Mouse (Mus musculus) hindbrain, postnatal 0 days (tissue): ENCODE results near the gene Palld. TPM values are rescaled to one million over a fixed set of nuclear protein-coding genes. Genes with fewer than 3 reads are reported as not detected.
A peak's percentile ranks its signal among the peaks of the same experiment; 100 is the strongest.

Experiments
- ATAC-seq: fragments of 200-750 bp; cut with Nextera tagmentation; 2 replicates; pipeline ENCODE4 v1.8.0; 2017; ENCODE audit warnings: mild to moderate bottlenecking, moderate TSS enrichment, moderate library complexity
- DNase-seq: peaks from one replicate; pipeline ENCODE4 v3.0.0-alpha.2; 2015; ENCODE audit warnings: low spot score
- H3K27ac ChIP-seq: fragments of 300-500 bp; sonication (generic); 2 replicates; pipeline ENCODE4 v1.5.1; 2014; ENCODE audit warnings: mild to moderate bottlenecking
- H3K27me3 ChIP-seq: fragments of 300-500 bp; sonication (generic); 2 replicates; pipeline ENCODE4 v1.6.1; 2014; ENCODE audit warnings: low read length, mixed read lengths; ENCODE audit not compliant: insufficient read depth
- H3K36me3 ChIP-seq: fragments of 300-500 bp; sonication (generic); 2 replicates; pipeline ENCODE4 v1.6.1; 2014; ENCODE audit warnings: low read length, mixed read lengths; ENCODE audit not compliant: insufficient read depth
- H3K4me1 ChIP-seq: fragments of 300-500 bp; sonication (generic); 2 replicates; pipeline ENCODE4 v1.6.1; 2014; ENCODE audit warnings: antibody characterized with exemption, low read length, mixed read lengths; ENCODE audit not compliant: insufficient read depth
- H3K4me2 ChIP-seq: fragments of 300-500 bp; sonication (generic); 2 replicates; pipeline ENCODE4 v1.6.1; 2014; ENCODE audit warnings: low read depth, mild to moderate bottlenecking, low read length, moderate library complexity, mixed read lengths
- H3K4me3 ChIP-seq: fragments of 300-500 bp; sonication (generic); 2 replicates; pipeline ENCODE4 v1.5.1; 2014; ENCODE audit warnings: low read length
- H3K9ac ChIP-seq: fragments of 300-500 bp; sonication (generic); replicated peaks from 2 replicates; pipeline ENCODE4 v1.6.1; 2014; ENCODE audit warnings: mild to moderate bottlenecking, low read length, moderate library complexity, mixed read lengths
- H3K9me3 ChIP-seq: fragments of 300-500 bp; sonication (generic); 2 replicates; pipeline ENCODE4 v1.6.1; 2016; ENCODE audit warnings: low read length, mixed read lengths
- CTCF ChIP-seq: IDR thresholded peaks from 2 replicates; pipeline ENCODE4 v1.5.1; 2016; ENCODE audit warnings: antibody characterized with exemption, control low read depth, low read depth
- WGBS: fragments of 180-500 bp; shearing (Covaris S2); extraction: QIAGEN DNeasy Blood & Tissue Kit; methylation state at CpG from one replicate; pipeline ENCODE4 v1.1.7; 2014; 5-methylcytosine and 5-hydroxymethylcytosine counted together
- polyA plus RNA-seq: library from polyadenylated mRNA; unstranded; fragments of >200 nt; fragmentation: Nextera tagmentation; extraction: Ambion mirVana; gene quantifications from 2 replicates; pipeline ENCODE4 v1.2.1, GENCODE M21; 2015
- total RNA-seq: library from RNA; depleted of rRNA; stranded (reverse); fragments of >200 nt; gene quantifications from 2 replicates; pipeline ENCODE4 v1.2.3, GENCODE M21; 2014

The Palld gene
- total and polyA plus RNA-seq, 2 experiments from 2014 or later, result 3.5 to 14.0 TPM

GRCm38 (mm10) chr8:61844575-61844974 is 57.9 kb downstream of the Palld start:
- Histone ChIP-seq H3K4me1 (no peaks in the 10 kb centered on the region), H3K4me3 (no peak overlapping the region), H3K4me2 (no peak overlapping the region), H3K9me3 (no peaks in the 10 kb centered on the region), H3K27me3 (no peaks in the 10 kb centered on the region), H3K36me3 (no peaks in the 10 kb centered on the region), H3K27ac (no peak overlapping the region), H3K9ac (no peak overlapping the region)
- no peak for DNase-seq
- ATAC-seq, result no peak
- WGBS, result 76% methylated on average over 4 of the region's 4 CpGs
- TF ChIP-seq CTCF, result no peak

DNA sequence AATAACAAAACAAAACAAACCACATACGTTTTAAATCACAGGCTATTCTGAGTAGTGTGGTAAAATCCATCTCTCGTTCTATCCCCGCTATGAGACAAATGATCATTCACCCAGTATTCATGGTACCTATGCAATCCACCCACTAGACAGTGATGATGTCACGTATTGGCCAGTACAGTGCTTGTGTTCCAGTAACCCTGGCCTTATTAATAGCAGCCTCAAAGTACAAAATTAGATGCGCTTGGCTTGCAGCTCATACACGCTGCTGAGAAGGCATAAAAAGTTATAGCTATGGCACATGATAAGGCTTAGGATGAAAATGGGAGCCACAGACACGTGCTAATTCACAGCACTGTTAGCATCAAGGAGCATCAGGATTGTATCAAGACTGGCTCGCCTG is 58.7 kb downstream of the Palld start:
- Histone ChIP-seq H3K9ac (no peak overlapping the region), H3K27ac (no peak overlapping the region), H3K36me3 (no peaks in the 10 kb centered on the region), H3K9me3 (no peaks in the 10 kb centered on the region), H3K4me1 (no peaks in the 10 kb centered on the region), H3K4me2 (no peak overlapping the region), H3K4me3 (no peak overlapping the region), H3K27me3 (no peaks in the 10 kb centered on the region)
- no peak for TF ChIP-seq CTCF
- WGBS, result 86% methylated on average over 8 of the region's 8 CpGs
- no peak for ATAC-seq
- no peak for DNase-seq

- Histone ChIP-seq H3K9ac (no peak overlapping the region), H3K36me3 (no peaks in the 10 kb centered on the region), H3K4me1 (no peaks in the 10 kb centered on the region), H3K9me3 (no peaks in the 10 kb centered on the region), H3K27me3 (no peaks in the 10 kb centered on the region), H3K4me3 (no peak overlapping the region), H3K4me2 (no peak overlapping the region), H3K27ac (no peak overlapping the region)
- TF ChIP-seq CTCF, result no peak
- ATAC-seq (no peak), DNase-seq (no peak)
- 86% methylated on average over 3 of the region's 3 CpGs for WGBS
Observed at GRCm38 (mm10) chr8:61833211-61833610, 69.3 kb downstream of the Palld start.

GRCm38 (mm10) chr8:61831944-61832343 is 70.5 kb downstream of the Palld start:
- Histone ChIP-seq H3K27me3 (no peaks in the 10 kb centered on the region), H3K4me3 (no peak overlapping the region), H3K27ac (no peak overlapping the region), H3K36me3 (no peaks in the 10 kb centered on the region), H3K9ac (no peak overlapping the region), H3K9me3 (no peaks in the 10 kb centered on the region), H3K4me2 (no peak overlapping the region), H3K4me1 (no peaks in the 10 kb centered on the region)
- ATAC-seq, result no peak
- 87% methylated on average over 4 of the region's 4 CpGs for WGBS
- DNase-seq, result no peak
- no peak for TF ChIP-seq CTCF

GRCm38 (mm10) chr8:61830821-61831220 is 71.7 kb downstream of the Palld start:
- WGBS, result 74% methylated on average over 6 of the region's 6 CpGs
- DNase-seq, result no peak
- Histone ChIP-seq H3K36me3 (no peaks in the 10 kb centered on the region), H3K4me3 (no peak overlapping the region), H3K27ac (no peak overlapping the region), H3K9ac (no peak overlapping the region), H3K9me3 (no peaks in the 10 kb centered on the region), H3K27me3 (no peaks in the 10 kb centered on the region), H3K4me2 (no peak overlapping the region), H3K4me1 (no peaks in the 10 kb centered on the region)
- no peak for TF ChIP-seq CTCF
- no peak for ATAC-seq

DNA sequence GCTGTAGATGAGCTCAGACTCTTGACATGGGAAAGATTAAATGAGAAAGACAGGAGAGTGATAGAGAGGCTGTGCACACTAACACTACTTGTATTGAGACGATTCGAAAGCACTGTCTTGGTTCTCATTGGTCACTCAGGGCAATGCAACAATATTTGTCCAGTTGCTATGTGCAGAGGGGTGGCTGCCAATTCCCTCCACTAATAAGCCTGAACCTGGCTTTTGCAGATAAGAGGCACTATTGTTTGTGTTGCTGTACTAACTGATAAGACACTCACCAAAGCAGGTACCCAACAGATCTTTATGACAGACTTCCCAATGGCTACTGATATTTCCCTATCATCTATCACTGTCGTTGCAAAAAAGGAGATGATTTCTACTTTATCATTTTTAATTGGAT is 77.9 kb downstream of the Palld start:
- H3K4me2 ChIP-seq, result no peak overlapping the region
- H3K4me3 ChIP-seq, result no peak overlapping the region
- H3K27ac ChIP-seq, result no peak overlapping the region
- no peak overlapping the region for H3K9ac ChIP-seq
- TF ChIP-seq CTCF, result no peak
- no peaks in the 10 kb centered on the region for H3K36me3 ChIP-seq
- no peaks in the 10 kb centered on the region for H3K27me3 ChIP-seq
- H3K4me1 ChIP-seq, result no peaks in the 10 kb centered on the region
- H3K9me3 ChIP-seq, result no peaks in the 10 kb centered on the region
- DNase-seq, result no peak
- WGBS, result 72% methylated on average over 3 of the region's 3 CpGs
- 0 out of 2 replicates have a peak, but pooled peaks have one; percentile 38 for ATAC-seq

- Histone ChIP-seq H3K27me3 (no peaks in the 10 kb centered on the region), H3K4me2 (no peak overlapping the region), H3K36me3 (no peaks in the 10 kb centered on the region), H3K27ac (no peak overlapping the region), H3K9me3 (no peaks in the 10 kb centered on the region), H3K4me1 (no peaks in the 10 kb centered on the region), H3K9ac (no peak overlapping the region), H3K4me3 (no peak overlapping the region)
- DNase-seq, result peak; percentile 10
- 21% methylated on average over 5 of the region's 5 CpGs for WGBS
- no peak for ATAC-seq
- TF ChIP-seq CTCF, result no peak
Observed at GRCm38 (mm10) chr8:61823157-61823556, 79.3 kb downstream of the Palld start.

- Histone ChIP-seq H3K36me3 (no peaks in the 10 kb centered on the region), H3K4me1 (no peaks in the 10 kb centered on the region), H3K9me3 (no peaks in the 10 kb centered on the region), H3K4me3 (no peak overlapping the region), H3K27ac (no peak overlapping the region), H3K4me2 (no peak overlapping the region), H3K9ac (no peak overlapping the region), H3K27me3 (no peaks in the 10 kb centered on the region)
- WGBS, result 87% methylated on average over 2 of the region's 2 CpGs
- ATAC-seq (no peak), DNase-seq (no peak)
- TF ChIP-seq CTCF, result no peak
Observed at GRCm38 (mm10) chr8:61803764-61804163, 98.7 kb downstream of the Palld start.
